Mouse (Mus musculus) lung, postnatal 0 days (tissue): ENCODE measurements around the gene Pmpca. TPM values are rescaled to one million over a fixed set of nuclear protein-coding genes. Genes with fewer than 3 reads are reported as not detected.

Experiments
- ATAC-seq: fragments of 200-750 bp; cut with Nextera tagmentation; 2 replicates; pipeline ENCODE4 v1.8.0; 2017; ENCODE audit warnings: moderate library complexity
- DNase-seq: peaks from one replicate; pipeline ENCODE4 v3.0.0-alpha.2; 2016; ENCODE audit warnings: low spot score
- H3K27ac ChIP-seq: fragments of 300-500 bp; sonication (generic); 2 replicates; pipeline ENCODE4 v1.5.1; 2014; ENCODE audit warnings: antibody characterized with exemption, mild to moderate bottlenecking, low read length, mixed read lengths
- H3K27me3 ChIP-seq: fragments of 300-500 bp; sonication (generic); replicated peaks from 2 replicates; pipeline ENCODE4 v1.6.1; 2014; ENCODE audit warnings: low read length, mixed read lengths; ENCODE audit not compliant: insufficient read depth
- H3K36me3 ChIP-seq: fragments of 300-500 bp; sonication (generic); 2 replicates; pipeline ENCODE4 v1.6.1; 2014; ENCODE audit warnings: low read length, mixed read lengths; ENCODE audit not compliant: insufficient read depth
- H3K4me1 ChIP-seq: fragments of 300-500 bp; sonication (generic); 2 replicates; pipeline ENCODE4 v1.6.1; 2014; ENCODE audit warnings: antibody characterized with exemption, low read depth, low read length, mixed read lengths; ENCODE audit not compliant: insufficient read depth
- H3K4me2 ChIP-seq: fragments of 300-500 bp; sonication (generic); replicated peaks from 2 replicates; pipeline ENCODE4 v1.6.1; 2014; ENCODE audit warnings: low read depth, mild to moderate bottlenecking, low read length, moderate library complexity, mixed read lengths
- H3K4me3 ChIP-seq: fragments of 300-500 bp; sonication (generic); 2 replicates; pipeline ENCODE4 v1.5.1; 2014; ENCODE audit warnings: low read depth, low read length
- H3K9ac ChIP-seq: fragments of 300-500 bp; sonication (generic); replicated peaks from 2 replicates; pipeline ENCODE4 v1.6.1; 2014; ENCODE audit warnings: low read depth, mild to moderate bottlenecking
- H3K9me3 ChIP-seq: fragments of 300-500 bp; sonication (generic); 2 replicates; pipeline ENCODE4 v1.6.1; 2016; ENCODE audit warnings: low read length, mixed read lengths
- CTCF ChIP-seq: IDR thresholded peaks from 2 replicates; pipeline ENCODE4 v1.5.1; 2016; ENCODE audit warnings: antibody characterized with exemption, mild to moderate bottlenecking
- EP300 ChIP-seq: IDR thresholded peaks from 2 replicates; pipeline ENCODE4 v1.6.1; 2016; ENCODE audit warnings: antibody characterized with exemption, mild to moderate bottlenecking, control low read depth
- WGBS: fragments of 180-500 bp; shearing (Covaris S2); extraction: QIAGEN DNeasy Blood & Tissue Kit; methylation state at CpG from one replicate; pipeline ENCODE4 v1.1.7; 2014; 5-methylcytosine and 5-hydroxymethylcytosine counted together
- polyA plus RNA-seq: library from polyadenylated mRNA; unstranded; fragments of >200 nt; fragmentation: Nextera tagmentation; extraction: Ambion mirVana; gene quantifications from 2 replicates; pipeline ENCODE4 v1.2.1, GENCODE M21; 2015

Gene Pmpca
- polyA plus RNA-seq, 1 experiment from 2014 or later, result 39.0 TPM

- Histone ChIP-seq H3K36me3 (peaks cover 7% of the 10 kb centered on the region; the same call in 1 of the 2 replicates), H3K9ac (peak within 1 kb of the TSS; percentile 96), H3K4me1 (peaks cover 23% of the 10 kb centered on the region), H3K27me3 (no peaks in the 10 kb centered on the region), H3K27ac (peak within 1 kb of the TSS; percentile 79), H3K4me3 (peak within 1 kb of the TSS; percentile 73), H3K4me2 (peak within 1 kb of the TSS; percentile 99), H3K9me3 (no peaks in the 10 kb centered on the region)
- DNase-seq (peak; percentile 97), ATAC-seq (peak; percentile 82)
- TF ChIP-seq EP300 (no peak), CTCF (peak; percentile 82)
- WGBS, result 1% methylated on average over 61 of the region's 62 CpGs
Measured at GRCm38 (mm10) chr2:26351358-26352290, 37.5 kb upstream of the Pmpca start, which contains the start of gene Dnlz. Dnlz (minus strand) TSS chr2:26352110.

DNA sequence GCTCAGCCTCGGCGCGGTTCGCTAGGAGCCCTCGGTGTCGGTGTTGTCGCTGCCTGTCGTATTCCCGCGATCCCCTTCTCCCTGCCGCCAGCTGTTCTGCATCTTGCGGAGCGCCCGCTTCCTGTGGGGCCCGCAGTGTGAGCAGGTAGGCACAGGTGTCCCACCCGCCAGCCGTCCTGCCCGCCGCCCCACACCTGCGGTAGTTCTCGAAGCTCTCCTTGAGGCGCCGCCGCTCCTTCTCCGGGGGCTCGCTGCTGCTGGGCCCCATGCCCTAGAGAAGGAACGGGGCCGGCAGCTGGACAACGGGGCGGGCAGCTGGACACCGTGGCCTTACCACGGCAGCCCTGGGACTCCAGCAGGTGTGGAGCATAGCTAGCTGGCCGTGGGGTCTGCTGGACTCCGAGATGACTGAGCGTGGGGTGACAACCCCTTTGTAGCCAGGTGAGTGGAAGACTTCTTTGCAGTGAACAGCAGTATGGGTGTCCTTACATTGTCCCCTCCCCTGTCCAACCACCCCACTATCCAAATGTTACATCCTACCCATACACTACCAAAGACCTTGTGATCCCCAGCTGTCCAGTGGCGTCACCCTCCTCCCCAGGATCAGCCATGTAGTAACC lies 36.7 kb upstream of the Pmpca start:
- Histone ChIP-seq H3K4me3 (peak overlapping the region; percentile 73), H3K4me1 (peaks cover 23% of the 10 kb centered on the region), H3K36me3 (0 out of 2 replicates have a peak, but pooled peaks cover 7% of the 10 kb centered on the region), H3K4me2 (peak overlapping the region; percentile 99), H3K27me3 (no peaks in the 10 kb centered on the region), H3K27ac (peak overlapping the region; percentile 71; the same call in 1 of the 2 replicates), H3K9me3 (no peaks in the 10 kb centered on the region), H3K9ac (peak overlapping the region; percentile 69)
- 2% methylated on average over 36 of the region's 36 CpGs for WGBS
- ATAC-seq, result peak; percentile 11; the same call in 1 of the 2 replicates
- TF ChIP-seq EP300, result no peak
- TF ChIP-seq CTCF, result no peak
- DNase-seq, result peak; percentile 21

GRCm38 (mm10) chr2:26353066-26353980 lies 35.8 kb upstream of the Pmpca start:
- no peaks in the 10 kb centered on the region for H3K27me3 ChIP-seq
- 0 out of 2 replicates have a peak, but pooled peaks cover 1% of the 10 kb centered on the region for H3K36me3 ChIP-seq
- H3K4me2 ChIP-seq, result no peak overlapping the region; the same call in 1 of the 2 replicates
- peak overlapping the region; percentile 69; the same call in 1 of the 2 replicates for H3K9ac ChIP-seq
- H3K9me3 ChIP-seq, result no peaks in the 10 kb centered on the region
- WGBS, result 86% methylated on average over 11 of the region's 11 CpGs
- H3K27ac ChIP-seq, result no peak overlapping the region
- H3K4me1 ChIP-seq, result peaks cover 20% of the 10 kb centered on the region; the same call in 1 of the 2 replicates
- H3K4me3 ChIP-seq, result no peak overlapping the region
- no peak for DNase-seq
- ATAC-seq, result no peak
- TF ChIP-seq EP300, result no peak
- TF ChIP-seq CTCF, result no peak

DNA sequence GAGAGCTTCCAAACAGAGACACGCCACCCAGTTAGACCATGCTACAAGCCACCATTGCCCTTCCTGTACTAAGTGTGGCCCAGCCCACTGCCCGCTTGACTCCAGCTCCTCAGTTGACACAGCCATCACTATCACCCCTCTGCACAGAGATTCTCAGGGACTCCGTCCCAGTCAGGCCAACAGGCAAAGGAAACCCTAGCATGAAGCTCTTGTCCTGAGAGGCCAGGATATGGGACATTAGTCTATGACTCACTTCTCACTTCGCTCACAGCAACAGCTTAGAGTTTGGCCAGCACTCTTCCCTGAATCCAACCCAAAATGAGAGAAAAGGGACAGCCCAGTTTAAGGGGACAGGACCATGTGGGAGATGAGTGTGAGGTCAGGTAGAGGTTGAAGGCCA lies 34.7 kb upstream of the Pmpca start:
- Histone ChIP-seq H3K4me3 (no peak overlapping the region), H3K36me3 (no peaks in the 10 kb centered on the region), H3K27me3 (no peaks in the 10 kb centered on the region), H3K4me2 (no peak overlapping the region), H3K9me3 (no peaks in the 10 kb centered on the region), H3K9ac (no peak overlapping the region), H3K27ac (no peak overlapping the region), H3K4me1 (peaks cover 12% of the 10 kb centered on the region; the same call in 1 of the 2 replicates)
- DNase-seq (peak; percentile 14), ATAC-seq (no peak)
- WGBS, result 76% methylated on average over 4 of the region's 4 CpGs
- TF ChIP-seq EP300 (no peak), CTCF (no peak)

- no peak overlapping the region for H3K4me3 ChIP-seq
- peak overlapping the region; percentile 6; the same call in 1 of the 2 replicates for H3K4me2 ChIP-seq
- TF ChIP-seq CTCF, result no peak
- no peak overlapping the region; the same call in 1 of the 2 replicates for H3K27ac ChIP-seq
- ATAC-seq (no peak), DNase-seq (no peak)
- H3K36me3 ChIP-seq, result no peaks in the 10 kb centered on the region
- WGBS, result 77% methylated on average over 4 of the region's 4 CpGs
- H3K9me3 ChIP-seq, result no peaks in the 10 kb centered on the region
- peaks cover 7% of the 10 kb centered on the region; the same call in 1 of the 2 replicates for H3K4me1 ChIP-seq
- no peaks in the 10 kb centered on the region for H3K27me3 ChIP-seq
- H3K9ac ChIP-seq, result no peak overlapping the region
Measured at GRCm38 (mm10) chr2:26356231-26356630, 32.9 kb upstream of the Pmpca start.
